Mouse (Mus musculus) left cerebral cortex, postnatal 14 days (tissue): ENCODE data around the gene Atp5g2. TPM values are rescaled to one million over a fixed set of nuclear protein-coding genes. Genes with fewer than 3 reads are reported as not detected.

Experiments
- DNase-seq, 2 experiments: peaks; one replicate each; pipeline ENCODE4 v3.0.0; 2021 to 2022; ENCODE audit warnings: low spot score in 2 of 2, mixed read lengths in 1 of 2
- intact Hi-C: fragments of 180-260 bp; cut with DNase I; formaldehyde crosslinking; loops from one replicate; pipeline ENCODE4 v1.15.1; 2025
- microRNA-seq, 2 experiments: library from miRNA; unstranded; fragments of <30 nt; microRNA quantifications; one replicate each; pipeline ENCODE4 v1.2.0; 2022
- total RNA-seq, 2 experiments: library from RNA; stranded (reverse); gene quantifications; 2 replicates each; pipeline ENCODE4 v1.2.3; 2021

Gene Atp5g2
- total RNA-seq, 2 experiments from 2014 or later: 13.4 to 14.4 TPM

DNA sequence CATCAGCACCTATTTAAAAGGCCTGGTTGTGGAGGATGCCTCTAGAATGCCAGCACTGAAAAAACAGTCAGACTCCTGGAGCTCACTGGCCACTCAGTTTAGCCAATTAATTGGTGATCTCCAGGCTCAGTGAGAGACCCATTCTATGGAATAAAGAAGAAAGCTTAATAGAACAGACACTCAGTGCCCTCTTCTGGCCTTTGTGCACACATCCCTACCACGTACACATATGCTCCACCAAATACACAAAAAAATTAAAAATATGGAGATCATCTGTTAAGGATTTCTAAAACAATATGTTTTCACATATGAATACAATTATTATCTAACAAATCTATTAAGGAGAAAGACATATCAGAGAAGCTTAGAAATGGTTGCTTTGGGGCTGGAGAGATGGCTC, 51.4 kb downstream of the Atp5g2 start:
- intact Hi-C loops: no loop called here
- no peak for DNase-seq

DNA sequence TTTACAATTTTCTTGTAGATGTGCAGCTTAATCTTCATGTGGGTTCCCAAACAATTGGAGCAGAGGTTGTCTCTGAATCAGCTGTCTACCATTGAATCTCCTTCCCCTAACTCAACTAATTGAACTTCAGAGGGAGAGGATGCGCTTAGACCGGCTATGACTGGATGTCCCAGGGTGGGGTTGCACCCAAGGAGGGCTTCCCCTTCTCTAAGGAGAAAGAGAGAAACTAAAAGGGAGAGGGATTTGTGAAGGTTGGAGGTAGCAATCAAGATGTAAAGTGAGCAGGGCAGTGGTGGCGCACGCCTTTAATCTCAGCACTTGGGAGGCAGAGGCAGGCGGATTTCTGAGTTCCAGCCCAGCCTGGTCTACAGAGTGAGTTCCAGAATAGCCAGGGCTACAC, 52.7 kb downstream of the Atp5g2 start:
- intact Hi-C loops: no loop called here

DNA sequence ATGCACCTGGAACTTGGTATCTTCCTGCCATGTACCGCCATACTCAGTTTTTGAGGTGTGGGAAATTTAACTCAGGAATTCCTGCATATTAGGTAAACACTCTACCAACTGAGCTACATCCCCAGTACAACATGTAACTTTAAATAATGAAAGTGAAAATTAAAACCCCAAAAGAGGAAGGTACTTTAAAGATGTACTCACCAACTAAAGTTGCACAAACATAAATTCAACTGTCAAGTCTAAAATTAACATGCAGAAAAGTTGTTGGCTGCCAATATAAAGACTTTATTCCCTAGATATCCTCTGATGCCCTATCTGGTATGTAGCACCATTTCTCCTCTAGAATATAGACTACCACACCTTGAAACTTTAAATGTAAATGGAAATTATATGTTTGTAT, 54.5 kb downstream of the Atp5g2 start:
- intact Hi-C loops: no loop called here

More for the DNA sequence above, 52.7 kb downstream of the Atp5g2 start:
- DNase-seq: no peak

DNA sequence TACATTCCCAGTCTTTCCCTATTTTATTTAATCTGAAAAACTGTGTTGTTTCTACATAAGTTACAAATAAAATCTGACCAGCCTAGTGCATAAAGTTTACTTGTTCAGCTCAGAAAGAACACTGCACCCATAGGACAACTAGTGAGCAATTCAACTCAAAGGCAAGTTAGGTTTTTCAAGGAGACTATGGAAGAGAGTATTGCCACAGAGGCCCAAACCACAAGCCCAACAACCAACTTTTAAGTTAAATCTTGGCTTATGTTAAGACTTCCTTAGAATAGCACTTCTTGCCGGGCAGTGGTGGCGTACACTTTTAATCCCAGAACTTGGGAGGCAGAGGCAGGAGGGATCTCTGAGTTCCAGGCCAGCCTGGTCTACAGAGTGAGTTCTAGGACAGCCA, 56.0 kb downstream of the Atp5g2 start:
- DNase-seq: no peak
- intact Hi-C loops: no loop called here

More for the DNA sequence above, 54.5 kb downstream of the Atp5g2 start:
- no peak for DNase-seq

DNA sequence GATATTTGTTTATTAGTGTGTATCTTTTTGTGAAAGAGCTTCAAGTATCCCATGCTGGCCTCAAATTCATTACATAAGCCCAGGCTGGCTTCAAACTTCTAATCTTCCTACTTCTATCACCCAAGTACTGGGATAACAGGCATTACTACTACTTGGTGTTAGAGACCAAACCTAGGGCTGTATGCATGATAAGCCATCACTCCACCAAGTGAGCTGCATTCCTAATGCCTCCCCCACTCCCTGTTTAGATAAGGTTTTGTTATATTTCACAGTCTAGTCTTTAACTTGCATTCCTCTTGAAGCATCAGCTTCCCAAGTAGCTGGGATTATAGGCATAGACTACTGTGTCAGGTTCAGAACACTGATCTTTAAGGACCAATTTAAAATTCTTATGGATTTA, 57.9 kb downstream of the Atp5g2 start:
- intact Hi-C loops: no loop called here
- DNase-seq: no peak

DNA sequence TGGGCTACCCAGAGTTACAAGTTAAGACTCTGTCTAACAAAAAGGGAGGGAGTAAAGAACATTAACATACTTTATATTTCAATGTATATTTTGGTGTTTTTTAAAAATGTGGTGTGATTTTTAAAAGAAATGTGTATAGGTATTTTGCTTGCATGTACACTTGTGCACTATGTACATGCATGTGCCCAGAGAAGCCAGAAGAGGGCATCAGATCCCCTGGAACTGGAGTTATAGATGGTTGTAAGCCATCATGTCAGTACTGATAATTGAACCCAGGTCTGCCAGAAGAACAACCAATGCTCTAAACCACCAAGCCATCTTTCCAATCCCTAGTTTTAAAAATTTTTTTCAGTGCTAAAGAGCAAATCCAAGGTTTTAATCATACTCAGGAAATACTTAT, 59.2 kb downstream of the Atp5g2 start:
- DNase-seq: no peak
- intact Hi-C loops: no loop called here

Small RNA genes within 50 kb of the gene (microRNA-seq; reads per million reads assigned to microRNA genes)
- gene Mir688: 0 reads per million in 2 experiments

Other genes starting within 250 kb of the Atp5g2 start
- under 1 TPM; 0.51 to 0.75 TPM for gene Amhr2, start 227.0 kb downstream of the Atp5g2 start, total RNA-seq
- gene Prr13, start 213.3 kb downstream of the Atp5g2 start, total RNA-seq: 10 to 100 TPM; 22.3 to 24.8 TPM
- 100 to 1,000 TPM; 436 to 453 TPM for gene Pcbp2, start 201.8 kb downstream of the Atp5g2 start, total RNA-seq
- gene Gm10337, start 168.6 kb downstream of the Atp5g2 start, total RNA-seq: not detected
- 10 to 100 TPM; 93.7 to 94.0 TPM for gene Map3k12, start 155.3 kb downstream of the Atp5g2 start, total RNA-seq
- gene Tarbp2, start 154.2 kb downstream of the Atp5g2 start, total RNA-seq: 10 to 100 TPM; 32.4 to 34.2 TPM
- 1 to 10 TPM; 1.6 to 3.7 TPM for gene Npff, start 147.4 kb downstream of the Atp5g2 start, total RNA-seq
- 1 to 10 TPM in 1 of 2 experiments, not detected in 1; 1.4 TPM for gene Gm28047, start 47.3 kb downstream of the Atp5g2 start, total RNA-seq
- gene Atf7, start 46.9 kb downstream of the Atp5g2 start, total RNA-seq: 10 to 100 TPM; 24.5 to 29.6 TPM
- gene Calcoco1, start 49.8 kb upstream of the Atp5g2 start, total RNA-seq: 10 to 100 TPM; 56.9 to 58.4 TPM
- not detected for gene Hoxc13, start 248.8 kb upstream of the Atp5g2 start, total RNA-seq